Mouse (Mus musculus) embryo, embryonic 10.5 days (tissue): ENCODE data around the gene 1700047I17Rik2.
"Not testable (repeated sequence)": the region's sequence is repeated elsewhere in the genome, so short reads cannot be mapped to it uniquely, and the experiment has no call there.

ENCODE experiments used
- DNase-seq: peaks from one replicate; pipeline ENCODE4 v3.0.0-alpha.2; 2015; ENCODE audit warnings: low spot score

The 1700047I17Rik2 gene

DNA sequence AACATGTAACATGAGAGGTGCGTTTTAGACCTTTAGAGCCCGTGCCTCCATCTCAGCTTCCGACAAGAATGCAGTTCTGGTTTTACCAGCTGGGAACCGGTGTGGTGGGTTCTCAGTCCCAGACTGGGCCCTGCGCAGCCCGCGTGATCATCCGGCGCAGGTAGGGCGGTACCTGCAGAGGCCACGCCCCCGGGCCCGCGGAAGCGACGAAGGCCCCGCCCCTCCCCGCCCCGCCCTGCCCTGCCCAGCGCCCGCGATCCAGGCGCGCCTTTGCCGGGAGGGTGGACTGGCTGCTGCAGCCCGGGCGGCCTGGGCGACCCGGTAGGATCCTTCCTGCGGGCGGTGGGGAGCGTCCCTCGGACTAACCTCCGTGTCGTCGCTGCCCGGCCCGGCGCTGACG is at the start of gene 1700047I17Rik2:
Gene 1700047I17Rik2 (plus strand): TSS at position 287 of the 400 bp plus-strand sequence.
- not testable (repeated sequence) for DNase-seq

- not testable (repeated sequence) for DNase-seq
These were observed 44.6 kb upstream of the 1700047I17Rik2 start, which contains the start of gene Srp54b for GRCm38 (mm10) chr12:55154559-55155448. Gene Srp54b, plus strand, starts transcription at chr12:55155104.

GRCm38 (mm10) chr12:55155449-55155783 is 44.0 kb upstream of the 1700047I17Rik2 start:
- DNase-seq = not testable (repeated sequence)

GRCm38 (mm10) chr12:55167034-55167557 is 32.3 kb upstream of the 1700047I17Rik2 start:
- DNase-seq = not testable (repeated sequence)

- DNase-seq = not testable (repeated sequence)
These were observed 11.7 kb upstream of the 1700047I17Rik2 start for GRCm38 (mm10) chr12:55187686-55188085.

- DNase-seq = not testable (repeated sequence)
These were observed 10.3 kb upstream of the 1700047I17Rik2 start for GRCm38 (mm10) chr12:55189127-55189526.

GRCm38 (mm10) chr12:55199799-55200198 is 407 bp downstream of the 1700047I17Rik2 start:
- DNase-seq = not testable (repeated sequence)

DNA sequence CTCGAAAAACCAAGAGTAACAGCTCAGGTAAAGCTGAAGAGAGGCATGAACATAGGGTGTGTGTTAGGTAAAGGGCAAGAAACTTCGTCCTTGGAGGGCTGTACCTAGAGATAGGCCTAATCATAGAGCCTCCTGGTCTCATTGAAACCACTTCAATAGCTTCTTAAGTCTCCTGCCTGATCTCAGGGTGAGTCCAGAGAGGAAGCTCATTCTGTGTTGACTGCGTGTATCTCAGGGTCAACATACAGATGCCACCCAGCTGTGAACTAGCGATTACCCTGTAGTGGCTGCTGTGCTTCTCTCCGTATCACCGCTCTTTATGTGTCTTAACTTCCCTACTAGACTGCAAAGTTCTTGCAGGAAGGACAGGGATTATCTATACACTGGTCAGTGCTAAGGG is 13.6 kb downstream of the 1700047I17Rik2 start:
- not testable (repeated sequence) for DNase-seq

- DNase-seq = not testable (repeated sequence)
These were observed 30.5 kb downstream of the 1700047I17Rik2 start, which contains the start of gene Srp54c for GRCm38 (mm10) chr12:55229626-55230519. Gene Srp54c, plus strand, starts transcription at chr12:55230168.

GRCm38 (mm10) chr12:55230520-55230861 is 31.1 kb downstream of the 1700047I17Rik2 start:
- not testable (repeated sequence) for DNase-seq

DNA sequence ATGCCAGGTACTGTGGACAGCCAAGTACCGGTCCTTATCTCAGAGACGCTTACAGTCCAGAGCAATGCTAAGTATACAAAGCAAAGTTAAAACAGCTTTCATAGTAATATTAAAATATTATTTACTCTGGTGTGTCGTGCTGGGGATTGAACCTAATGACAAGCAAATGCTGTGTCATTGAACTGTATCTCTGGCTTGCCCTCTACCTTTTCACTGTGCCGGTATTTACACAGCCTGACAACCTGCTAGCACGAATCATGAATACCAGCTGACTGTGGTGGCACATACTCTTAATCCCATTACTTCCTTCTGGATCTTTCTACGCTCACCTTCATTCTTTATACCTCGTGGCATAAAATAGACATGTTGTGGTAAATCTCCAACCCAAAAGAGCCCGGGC is 42.9 kb downstream of the 1700047I17Rik2 start:
- DNase-seq = not testable (repeated sequence)

GRCm38 (mm10) chr12:55261950-55262349 is 62.6 kb downstream of the 1700047I17Rik2 start:
- not testable (repeated sequence) for DNase-seq

DNA sequence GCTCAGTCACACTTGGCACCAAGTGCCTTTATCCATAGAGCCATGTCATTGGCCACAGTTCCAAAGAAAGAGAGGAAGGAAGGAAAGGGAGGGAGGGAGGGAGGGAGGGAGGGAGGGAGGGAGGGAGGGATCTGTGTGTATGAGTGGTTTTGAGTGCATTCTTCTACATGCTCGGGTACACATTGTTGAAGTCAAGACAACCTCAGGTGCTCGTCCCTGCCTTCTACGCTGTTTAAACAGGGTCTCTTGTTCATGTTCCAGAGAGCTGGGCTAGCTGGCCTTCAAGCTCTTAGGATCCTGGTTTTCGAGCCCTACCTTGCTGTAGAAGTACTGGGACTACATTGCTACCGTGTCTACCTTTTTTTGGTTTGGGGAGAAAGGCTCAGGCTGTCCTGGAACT is 64.0 kb downstream of the 1700047I17Rik2 start:
- not testable (repeated sequence) for DNase-seq
